Mouse (Mus musculus) testis, adult 2 months (tissue): Measurements from ENCODE around the gene Gpr34. TPM values are rescaled to one million over a fixed set of nuclear protein-coding genes. Genes with fewer than 3 reads are reported as not detected.

Experiments used
- H3K27ac ChIP-seq: fragments of 200-500 bp; 2 replicates; pipeline ENCODE4 v1.5.1; 2012; ENCODE audit warnings: low read depth, low read length; ENCODE audit not compliant: control insufficient read depth, insufficient read depth
- H3K27me3 ChIP-seq: fragments of 200-500 bp; 2 replicates; pipeline ENCODE4 v1.6.1; 2012; ENCODE audit warnings: mild to moderate bottlenecking, low read length, moderate library complexity; ENCODE audit not compliant: control insufficient read depth, insufficient read depth
- H3K36me3 ChIP-seq: fragments of 200-500 bp; 2 replicates; pipeline ENCODE4 v1.6.1; 2012; ENCODE audit warnings: mild to moderate bottlenecking, low read length; ENCODE audit not compliant: control insufficient read depth, insufficient read depth
- H3K4me1 ChIP-seq: fragments of 200-500 bp; 2 replicates; pipeline ENCODE4 v1.6.1; 2012; ENCODE audit warnings: low read length; ENCODE audit not compliant: control insufficient read depth, insufficient read depth
- H3K4me3 ChIP-seq: fragments of 200-500 bp; 2 replicates; pipeline ENCODE4 v1.5.1; 2012; ENCODE audit warnings: low read depth, mild to moderate bottlenecking, low read length, moderate library complexity, mixed read lengths; ENCODE audit not compliant: control insufficient read depth
- CTCF ChIP-seq: fragments of 200-500 bp; IDR thresholded peaks from 2 replicates; pipeline ENCODE4 v1.5.1; 2012; ENCODE audit warnings: low read depth, mild to moderate bottlenecking, inconsistent platforms, low read length, moderate library complexity; ENCODE audit not compliant: control insufficient read depth, insufficient read depth, insufficient replicate concordance
- POLR2A ChIP-seq: fragments of 200-500 bp; IDR thresholded peaks from 2 replicates; pipeline ENCODE4 v1.6.1; 2012; ENCODE audit warnings: low read depth, mild to moderate bottlenecking, inconsistent platforms, low read length, moderate library complexity; ENCODE audit not compliant: control insufficient read depth
- polyA plus RNA-seq: library from polyadenylated mRNA; depleted of rRNA; stranded (reverse); fragments of >200 nt; gene quantifications from 2 replicates; pipeline ENCODE4 v1.2.3, GENCODE M21; 2012

The Gpr34 gene
- polyA plus RNA-seq, 1 experiment: 0.06 TPM

GRCm38 (mm10) chrX:13655005-13655421, 23.1 kb downstream of the Gpr34 start:
- no peaks in the 10 kb centered on the region for H3K27me3 ChIP-seq
- TF ChIP-seq CTCF (no peak), POLR2A (no peak)
- H3K4me1 ChIP-seq: no peaks in the 10 kb centered on the region
- no peak overlapping the region for H3K27ac ChIP-seq
- H3K4me3 ChIP-seq: no peak overlapping the region
- H3K36me3 ChIP-seq: no peaks in the 10 kb centered on the region

GRCm38 (mm10) chrX:13655906-13656305, 24.0 kb downstream of the Gpr34 start:
- no peak for TF ChIP-seq CTCF
- TF ChIP-seq POLR2A: no peak
- H3K4me3 ChIP-seq: no peak overlapping the region
- no peak overlapping the region for H3K27ac ChIP-seq
- no peaks in the 10 kb centered on the region for H3K27me3 ChIP-seq
- no peaks in the 10 kb centered on the region for H3K36me3 ChIP-seq
- H3K4me1 ChIP-seq: no peaks in the 10 kb centered on the region

DNA sequence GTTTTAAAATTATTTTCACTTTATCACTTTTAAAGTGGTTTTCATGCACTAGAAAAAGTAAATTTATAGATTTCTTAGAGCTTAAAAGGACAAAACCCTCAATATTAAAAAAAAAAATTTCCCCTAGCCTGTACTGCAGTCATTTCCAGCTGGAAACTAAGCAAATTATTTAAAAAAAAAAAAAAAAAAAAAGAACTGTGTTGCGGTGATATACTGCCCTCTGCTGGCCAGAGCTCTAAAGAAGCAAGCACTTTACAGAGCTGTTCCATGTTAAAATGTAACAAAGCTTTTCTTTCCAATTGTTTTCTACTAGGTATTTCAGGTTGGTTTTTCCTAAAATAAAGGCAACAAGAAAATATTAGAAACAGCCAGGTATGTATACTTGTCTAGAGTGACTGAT, 24.8 kb downstream of the Gpr34 start:
- Histone ChIP-seq H3K36me3 (no peaks in the 10 kb centered on the region), H3K27me3 (no peaks in the 10 kb centered on the region), H3K4me3 (no peak overlapping the region), H3K4me1 (no peaks in the 10 kb centered on the region), H3K27ac (no peak overlapping the region)
- TF ChIP-seq CTCF (no peak), POLR2A (no peak)

DNA sequence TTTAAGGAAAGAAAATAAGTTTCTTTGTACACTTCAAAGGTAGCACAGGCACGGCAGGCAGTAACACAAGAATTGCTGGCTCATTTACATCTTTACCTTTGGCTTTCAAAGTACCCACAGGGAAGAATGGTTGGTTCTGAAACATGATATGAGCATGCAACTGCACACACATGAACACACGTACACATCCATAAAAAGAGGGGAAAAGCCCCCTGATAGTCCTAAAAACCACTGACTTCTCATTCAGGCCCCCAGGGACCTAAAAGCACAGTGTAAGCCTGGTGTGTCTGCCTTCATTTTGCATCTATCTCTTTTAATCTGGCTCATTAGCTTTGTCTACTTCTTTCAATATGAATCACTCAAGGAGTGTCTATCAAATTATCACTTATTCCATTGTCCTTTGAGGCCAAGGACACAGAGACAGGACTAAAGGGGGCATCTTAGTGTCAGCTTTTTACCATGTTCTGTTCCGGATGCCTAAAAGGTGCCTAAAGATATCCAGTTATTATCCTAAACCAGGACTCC, 26.8 kb downstream of the Gpr34 start:
- Histone ChIP-seq H3K27me3 (no peaks in the 10 kb centered on the region), H3K36me3 (no peaks in the 10 kb centered on the region), H3K27ac (no peak overlapping the region), H3K4me3 (no peak overlapping the region), H3K4me1 (no peaks in the 10 kb centered on the region)
- TF ChIP-seq CTCF: no peak
- no peak for TF ChIP-seq POLR2A

GRCm38 (mm10) chrX:13659201-13659890, 27.5 kb downstream of the Gpr34 start:
- TF ChIP-seq POLR2A: no peak
- TF ChIP-seq CTCF: no peak
- H3K27ac ChIP-seq: no peak overlapping the region
- H3K4me3 ChIP-seq: no peak overlapping the region
- H3K4me1 ChIP-seq: no peaks in the 10 kb centered on the region
- no peaks in the 10 kb centered on the region for H3K27me3 ChIP-seq
- H3K36me3 ChIP-seq: no peaks in the 10 kb centered on the region

DNA sequence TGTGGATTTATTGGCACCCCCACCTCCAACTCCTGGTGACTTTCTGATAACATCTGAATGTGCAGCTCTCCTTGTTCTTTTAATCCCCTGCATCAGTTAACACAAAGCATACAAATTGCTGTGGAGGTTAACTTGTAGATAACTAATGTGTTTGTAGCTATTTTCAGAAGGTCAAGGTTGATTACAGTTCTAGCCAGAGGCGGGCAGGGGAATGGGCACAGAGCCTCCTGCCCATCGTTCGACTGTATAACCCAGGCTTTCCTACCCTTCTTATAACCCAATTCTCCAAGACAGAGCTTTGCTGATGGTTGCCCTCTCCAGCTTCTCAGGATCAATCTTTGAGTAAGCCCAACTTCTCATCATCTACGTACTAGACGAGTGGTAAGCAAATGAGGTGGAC, 29.2 kb downstream of the Gpr34 start, which contains the start of gene Gpr82:
Gene Gpr82 (plus strand): TSS at position 301 of the 400 bp plus-strand sequence.
- no peaks in the 10 kb centered on the region for H3K36me3 ChIP-seq
- TF ChIP-seq CTCF: no peak
- TF ChIP-seq POLR2A: no peak
- no peaks in the 10 kb centered on the region for H3K27me3 ChIP-seq
- no peaks in the 10 kb centered on the region for H3K4me1 ChIP-seq
- no peak within 1 kb of the TSS for H3K27ac ChIP-seq
- no peak within 1 kb of the TSS for H3K4me3 ChIP-seq

DNA sequence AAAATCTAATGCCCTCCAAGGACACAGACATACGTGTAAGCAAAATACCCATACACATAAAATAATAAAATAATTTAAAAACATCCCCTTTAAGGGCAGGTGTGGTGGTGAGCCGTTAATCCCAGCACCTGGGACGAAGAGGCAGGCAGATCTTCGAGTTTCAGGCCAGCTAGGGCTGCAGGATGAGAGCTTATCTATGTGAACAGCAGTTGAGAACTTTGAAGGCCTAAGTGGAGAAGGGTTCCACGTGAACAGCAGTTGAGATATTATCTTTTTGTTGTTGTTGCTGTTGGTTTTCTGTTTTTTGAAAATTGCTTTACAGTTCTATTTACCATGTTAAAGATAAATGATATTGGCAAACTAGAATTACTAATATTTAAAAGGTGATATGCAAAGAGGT, 37.0 kb downstream of the Gpr34 start:
- Histone ChIP-seq H3K36me3 (no peaks in the 10 kb centered on the region), H3K27me3 (no peaks in the 10 kb centered on the region), H3K4me3 (no peak overlapping the region), H3K4me1 (no peaks in the 10 kb centered on the region), H3K27ac (no peak overlapping the region)
- TF ChIP-seq CTCF (no peak), POLR2A (no peak)

- no peak for TF ChIP-seq CTCF
- TF ChIP-seq POLR2A: no peak
- H3K4me1 ChIP-seq: no peaks in the 10 kb centered on the region
- no peak overlapping the region for H3K27ac ChIP-seq
- no peak overlapping the region for H3K4me3 ChIP-seq
- H3K27me3 ChIP-seq: no peaks in the 10 kb centered on the region
- H3K36me3 ChIP-seq: no peaks in the 10 kb centered on the region
These were observed 38.5 kb downstream of the Gpr34 start for GRCm38 (mm10) chrX:13670342-13670741.
